Mouse (Mus musculus) kidney, postnatal 25 days (tissue): ENCODE measurements at regions not wholly inside any gene's neighbourhood (a gene's known extent, or its start where the extent isn't known, plus 50 kb on each side); places are given as distances from the start of the nearest gene placed in this dataset.

Source experiments
- DNase-seq, 2 experiments: peaks; one replicate each; pipeline ENCODE4 v3.0.0; 2021; ENCODE audit warnings: mixed read lengths in 2 of 2

GRCm38 (mm10) chr3:65478215-65478614 lies 50.0 kb upstream of the Tiparp start:
- no peak for DNase-seq

GRCm38 (mm10) chr3:65477111-65477510 lies 51.1 kb upstream of the Tiparp start:
- DNase-seq = no peak

GRCm38 (mm10) chr3:65476091-65476953 lies 51.9 kb upstream of the Tiparp start:
- DNase-seq = no peak

- no peak for DNase-seq
Measured at GRCm38 (mm10) chr3:65474585-65474984, 53.6 kb upstream of the Tiparp start.

- DNase-seq = no peak
Measured at GRCm38 (mm10) chr3:65471796-65472195, 56.4 kb upstream of the Tiparp start.

- DNase-seq = peak in 1 of 2 experiments; percentile 3
Measured at GRCm38 (mm10) chr3:65469207-65469606, 59.0 kb upstream of the Tiparp start.

- DNase-seq = no peak
Measured at GRCm38 (mm10) chr3:65464769-65465168, 63.4 kb upstream of the Tiparp start.

- no peak for DNase-seq
Measured at GRCm38 (mm10) chr3:65460936-65461335, 67.3 kb upstream of the Tiparp start.

GRCm38 (mm10) chr3:65459702-65460101 lies 67.3 kb upstream of the Ssr3 start:
- no peak for DNase-seq

GRCm38 (mm10) chr3:65457931-65458330 lies 65.5 kb upstream of the Ssr3 start:
- DNase-seq = no peak

- DNase-seq = peak; percentile 88 to 93
Measured at GRCm38 (mm10) chr3:65455597-65456284, 63.3 kb upstream of the Ssr3 start.

GRCm38 (mm10) chr3:65454301-65454700 lies 61.9 kb upstream of the Ssr3 start:
- DNase-seq = no peak

GRCm38 (mm10) chr3:65449176-65449575 lies 56.8 kb upstream of the Ssr3 start:
- no peak for DNase-seq

GRCm38 (mm10) chr3:65443701-65444100 lies 51.3 kb upstream of the Ssr3 start:
- no peak for DNase-seq

GRCm38 (mm10) chr3:65442946-65443345 lies 50.5 kb upstream of the Ssr3 start:
- DNase-seq = no peak

GRCm38 (mm10) chr3:65442269-65442668 lies 49.8 kb upstream of the Ssr3 start:
- DNase-seq = peak; percentile 55 to 68
